Mouse (Mus musculus) liver, embryonic 14.5 days (tissue): ENCODE results near the gene Zic1.

Source experiments
- CTCF ChIP-seq: IDR thresholded peaks from 2 replicates; pipeline ENCODE4 v1.5.1; 2016; ENCODE audit warnings: antibody characterized with exemption, low read depth, control low read depth
- EP300 ChIP-seq: IDR thresholded peaks from 2 replicates; pipeline ENCODE4 v1.6.1; 2016; ENCODE audit warnings: antibody characterized with exemption, low read depth

DNA sequence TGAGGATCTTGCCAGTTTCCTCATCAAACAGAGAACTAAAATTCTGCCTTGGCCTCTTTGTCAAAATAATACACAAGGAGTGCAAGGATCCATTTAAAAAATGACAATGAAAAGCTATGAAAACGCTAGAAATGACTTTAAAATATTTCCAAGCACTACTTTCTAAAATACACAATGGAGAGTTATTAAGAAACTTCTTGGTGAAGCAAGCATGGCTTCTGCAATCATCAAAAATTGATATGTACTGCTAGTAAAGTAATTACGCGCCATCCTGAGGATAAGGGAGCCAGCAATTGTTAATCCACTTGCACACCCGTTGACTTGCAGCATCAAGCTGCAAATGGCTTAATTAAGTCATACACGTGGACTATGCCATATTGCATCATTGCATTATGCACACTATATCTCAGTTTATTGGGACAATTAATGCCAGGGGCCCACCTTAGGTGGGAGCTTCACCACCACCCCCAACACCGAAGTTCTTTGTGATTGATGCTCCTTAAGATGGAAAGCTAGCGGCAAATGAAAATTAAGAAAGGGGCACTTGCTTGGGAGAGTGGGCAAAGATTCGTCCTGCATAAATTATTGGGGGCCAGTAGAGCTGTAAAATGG lies 35.0 kb upstream of the Zic1 start:
- TF ChIP-seq CTCF (no peak), EP300 (no peak)
